Mouse (Mus musculus) liver, postnatal 0 days (tissue): ENCODE data around the gene Tnnc1.

Experiments used
- CTCF ChIP-seq: sonication (generic); IDR thresholded peaks from 2 replicates; pipeline ENCODE4 v1.5.1; 2016; ENCODE audit warnings: antibody characterized with exemption, low read depth
- EP300 ChIP-seq: IDR thresholded peaks from 2 replicates; pipeline ENCODE4 v1.6.1; 2016; ENCODE audit warnings: antibody characterized with exemption, low read depth, mild to moderate bottlenecking

- TF ChIP-seq CTCF (no peak), EP300 (no peak)
These were observed 8.5 kb upstream of the Tnnc1 start for GRCm38 (mm10) chr14:31199599-31199998.
